Mouse (Mus musculus) stomach, adult 2 months (tissue): Measurements from ENCODE around the gene Tmem106c. TPM values are rescaled to one million over a fixed set of nuclear protein-coding genes. Genes with fewer than 3 reads are reported as not detected.

Experiments
- polyA plus RNA-seq: library from polyadenylated mRNA; depleted of rRNA; stranded (reverse); fragments of >200 nt; gene quantifications from 2 replicates; pipeline ENCODE4 v1.2.3, GENCODE M21; 2012; rRNA removed

The Tmem106c gene
- 10.2 and 10.9 TPM in 2 replicates for polyA plus RNA-seq

GRCm38 (mm10) chr15:97963989-97964835, at the start of gene Tmem106c:
TSS of gene Tmem106c (plus strand) at chr15:97964200.

DNA sequence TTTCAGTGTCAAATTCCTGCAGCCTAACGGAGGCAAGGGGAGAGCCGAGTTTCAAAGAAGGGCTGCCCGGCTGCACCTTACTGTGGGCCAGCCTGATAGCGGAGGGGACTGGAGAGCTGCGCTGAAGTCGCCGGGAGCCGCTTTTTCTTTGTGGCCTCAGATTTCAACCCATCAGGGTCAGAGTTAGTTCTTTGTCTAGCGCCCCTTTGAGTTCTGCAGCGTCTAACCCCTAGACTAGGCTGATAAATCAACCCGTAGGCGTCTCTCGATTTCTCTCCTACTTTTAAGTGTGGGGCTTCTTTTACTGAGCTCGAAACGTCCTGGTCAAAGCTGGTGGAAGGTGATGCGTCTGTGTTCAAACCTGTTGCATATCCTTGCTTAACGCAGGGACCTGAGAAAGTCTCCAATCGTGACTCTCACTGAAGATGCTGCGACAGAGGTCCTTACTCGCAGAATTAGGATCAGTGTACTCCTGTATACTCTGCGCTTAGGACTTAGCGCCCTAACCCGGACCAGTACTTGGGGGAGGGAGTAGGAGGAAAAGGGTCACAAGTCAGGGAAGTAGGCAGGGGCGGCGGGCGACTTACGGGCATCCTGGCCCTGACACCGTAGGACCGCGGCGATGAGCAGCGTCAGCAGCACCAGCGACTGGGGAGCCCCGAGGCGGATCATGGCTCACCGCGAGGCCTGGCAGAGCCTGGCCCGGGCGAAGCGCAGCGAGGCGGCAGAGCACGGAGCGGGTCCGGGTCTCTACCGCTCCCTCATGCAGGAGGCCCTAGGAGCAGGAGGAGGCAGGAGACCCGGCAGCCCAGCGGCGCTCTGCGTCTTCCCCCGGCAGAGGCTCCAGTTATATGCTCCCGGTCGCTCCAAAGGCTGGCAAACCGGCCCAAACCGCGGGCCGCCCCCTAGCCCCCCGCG, 40.1 kb downstream of the Tmem106c start, which contains the start of gene Col2a1:
TSS of gene Col2a1 (minus strand) at position 874 of the 918 bp plus-strand sequence.

Other genes starting within 250 kb of the Tmem106c start
- gene Endou, start 232.9 kb upstream of the Tmem106c start, polyA plus RNA-seq = 5.4 and 6.9 TPM in 2 replicates
- 12.1 and 12.2 TPM in 2 replicates for gene Rapgef3, start 196.2 kb upstream of the Tmem106c start, polyA plus RNA-seq
- 48.8 and 57.4 TPM in 2 replicates for gene Slc48a1, start 185.7 kb upstream of the Tmem106c start, polyA plus RNA-seq
- gene Hdac7, start 119.7 kb upstream of the Tmem106c start, polyA plus RNA-seq = 26.2 and 28.8 TPM in 2 replicates
- 1.2 and 1.6 TPM in 2 replicates for gene Vdr, start 53.6 kb upstream of the Tmem106c start, polyA plus RNA-seq
- gene Col2a1, start 40.5 kb downstream of the Tmem106c start, polyA plus RNA-seq = not detected in 2 replicates
- 12.6 and 15.5 TPM in 2 replicates for gene Pfkm, start 128.4 kb downstream of the Tmem106c start, polyA plus RNA-seq
- gene Senp1, start 129.5 kb downstream of the Tmem106c start, polyA plus RNA-seq = 2.3 and 2.9 TPM in 2 replicates
- 10.0 and 12.6 TPM in 2 replicates for gene Asb8, start 201.4 kb downstream of the Tmem106c start, polyA plus RNA-seq
- gene Ccdc184, start 203.0 kb downstream of the Tmem106c start, polyA plus RNA-seq = 0.13 and 0.22 TPM in 2 replicates
- not detected in 2 replicates for gene Olfr288, start 231.3 kb downstream of the Tmem106c start, polyA plus RNA-seq